Mouse (Mus musculus): ENCODE results near the gene Wwp2. TPM values are rescaled to one million over a fixed set of nuclear protein-coding genes. Genes with fewer than 3 reads are reported as not detected.

Wwp2 gene
- polyA plus RNA-seq, 1 experiment from 2014 or later: 39.8 TPM

DNA sequence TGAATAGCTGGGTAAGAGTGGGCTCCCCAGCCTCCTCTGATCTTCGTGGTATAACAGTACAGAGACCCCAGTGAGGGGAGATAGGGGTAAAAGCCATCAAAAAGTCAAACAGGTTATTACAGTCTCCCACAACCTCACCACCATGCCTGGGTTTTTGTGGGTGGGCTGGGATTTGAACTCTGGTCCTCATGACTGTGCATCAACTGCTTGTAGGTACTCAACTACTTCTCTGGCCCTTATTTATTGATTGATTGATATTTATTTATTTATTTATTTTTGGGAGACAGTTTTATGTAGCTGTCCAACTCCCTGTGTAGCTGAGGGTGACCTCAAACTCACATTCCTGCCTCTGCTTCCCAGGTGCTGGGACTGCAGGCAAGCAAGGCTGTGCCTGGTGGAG lies 161.6 kb downstream of the Wwp2 start:
- 77% methylated on average over 1 of the region's 1 CpGs for WGBS
- no peak overlapping the region for H3K4me3 ChIP-seq (ENCODE audit: low read depth, low read length)
- no peak for ATAC-seq (ENCODE audit: insufficient number of reproducible peaks, insufficient read depth, low FRiP score, low read depth)

DNA sequence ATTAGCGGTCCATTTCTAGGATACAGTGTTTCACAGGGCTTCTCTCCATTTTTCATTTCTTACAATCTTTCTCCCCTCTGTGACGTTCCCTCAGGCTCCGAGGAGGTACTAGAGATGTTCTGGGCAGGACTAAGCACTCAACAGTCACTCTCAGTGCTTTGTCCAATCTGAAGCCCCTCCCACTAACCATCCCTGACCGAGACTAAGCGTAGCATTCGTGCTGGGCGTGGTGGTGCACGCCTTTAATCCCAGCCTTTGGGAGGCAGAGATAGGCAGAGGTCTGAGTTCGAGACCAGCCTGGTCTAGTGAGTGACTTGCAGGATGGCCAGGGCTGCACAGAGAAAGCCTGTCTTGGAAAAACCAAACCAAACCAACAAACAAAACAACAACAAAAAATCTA lies 163.5 kb downstream of the Wwp2 start:
- Histone ChIP-seq H3K27ac (ENCODE audit: low read length) (no peak overlapping the region), H3K27me3 (ENCODE audit: control insufficient read depth, insufficient read depth, low read length) (no peaks in the 10 kb centered on the region), H3K9ac (replicated peaks; ENCODE audit: low read depth, low read length) (no peak overlapping the region), H3K4me1 (ENCODE audit: control insufficient read depth, insufficient read depth, low read length) (no peaks in the 10 kb centered on the region), H3K4me3 (ENCODE audit: low read depth, low read length) (no peak overlapping the region), H3K9me3 (ENCODE audit: control insufficient read depth, low read depth, low read length) (no peaks in the 10 kb centered on the region), H3K4me2 (replicated peaks; ENCODE audit: low read depth, low read length) (no peak overlapping the region), H3K36me3 (ENCODE audit: control insufficient read depth, insufficient read depth, low read length) (no peaks in the 10 kb centered on the region)
- WGBS: 86% methylated on average over 9 of the region's 9 CpGs
- ATAC-seq (ENCODE audit: insufficient number of reproducible peaks, insufficient read depth, low FRiP score, low read depth): no peak

More for the DNA sequence above, 161.6 kb downstream of the Wwp2 start:
- Histone ChIP-seq H3K36me3 (ENCODE audit: control insufficient read depth, insufficient read depth, low read length) (no peaks in the 10 kb centered on the region), H3K27ac (ENCODE audit: low read length) (no peak overlapping the region), H3K27me3 (ENCODE audit: control insufficient read depth, insufficient read depth, low read length) (no peaks in the 10 kb centered on the region), H3K4me2 (replicated peaks; ENCODE audit: low read depth, low read length) (no peak overlapping the region), H3K9me3 (ENCODE audit: control insufficient read depth, low read depth, low read length) (no peaks in the 10 kb centered on the region), H3K9ac (replicated peaks; ENCODE audit: low read depth, low read length) (no peak overlapping the region), H3K4me1 (ENCODE audit: control insufficient read depth, insufficient read depth, low read length) (no peaks in the 10 kb centered on the region)

DNA sequence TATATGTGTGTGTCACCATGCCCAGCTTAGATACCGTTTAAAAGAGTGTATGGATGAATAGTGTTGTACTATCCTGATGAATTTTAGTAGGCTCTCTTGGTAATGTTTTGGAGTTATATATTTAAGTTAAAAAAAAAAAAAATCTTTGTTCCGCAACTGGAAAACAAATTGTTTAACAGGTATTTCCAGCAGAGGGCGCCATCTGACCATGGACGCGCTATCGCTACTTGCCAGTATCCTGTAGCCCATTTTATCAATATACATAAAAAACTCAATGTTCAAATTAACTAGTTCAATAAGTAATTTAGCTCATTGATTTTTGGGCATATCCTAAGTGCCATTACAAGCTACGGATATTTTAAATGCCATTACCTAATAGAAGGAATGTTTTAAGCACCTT lies 166.9 kb downstream of the Wwp2 start:
- ATAC-seq (ENCODE audit: insufficient number of reproducible peaks, insufficient read depth, low FRiP score, low read depth): no peak
- no peaks in the 10 kb centered on the region for H3K36me3 ChIP-seq (ENCODE audit: control insufficient read depth, insufficient read depth, low read length)
- H3K9ac ChIP-seq (replicated peaks; ENCODE audit: low read depth, low read length): no peak overlapping the region
- no peak overlapping the region for H3K27ac ChIP-seq (ENCODE audit: low read length)
- H3K9me3 ChIP-seq (ENCODE audit: control insufficient read depth, low read depth, low read length): no peaks in the 10 kb centered on the region
- no peaks in the 10 kb centered on the region for H3K27me3 ChIP-seq (ENCODE audit: control insufficient read depth, insufficient read depth, low read length)
- no peak overlapping the region for H3K4me3 ChIP-seq (ENCODE audit: low read depth, low read length)
- no peak overlapping the region for H3K4me2 ChIP-seq (replicated peaks; ENCODE audit: low read depth, low read length)
- H3K4me1 ChIP-seq (ENCODE audit: control insufficient read depth, insufficient read depth, low read length): no peaks in the 10 kb centered on the region
- 3% methylated on average over 7 of the region's 7 CpGs for WGBS

MicroRNAs within 50 kb of the gene (microRNA counts, 519-probe panel; counts per million panel counts)
- 2,934 counts per million, percentile 52 among the panel's probes with 10 or more counts for microRNA mmu-miR-140

Small RNA genes within 50 kb of the gene (microRNA-seq; reads per million reads assigned to microRNA genes)
- 2,354 reads per million, percentile 82 among the genes with 10 or more reads in this experiment for gene Mir140

Other genes starting within 250 kb of the Wwp2 start
- 19.0 and 20.7 TPM in 2 replicates for gene Nfat5, start 142.9 kb upstream of the Wwp2 start, polyA plus RNA-seq (2014; fragmentation: Nextera tagmentation; extraction: Ambion mirVana)
- gene Nqo1, start 33.2 kb upstream of the Wwp2 start, polyA plus RNA-seq (2014; fragmentation: Nextera tagmentation; extraction: Ambion mirVana): 13.9 and 15.0 TPM in 2 replicates
- gene Nob1, start 11.3 kb upstream of the Wwp2 start, polyA plus RNA-seq (2014; fragmentation: Nextera tagmentation; extraction: Ambion mirVana): 67.8 and 72.3 TPM in 2 replicates
- 252 and 254 TPM in 2 replicates for gene Psmd7, start 152.1 kb downstream of the Wwp2 start, polyA plus RNA-seq (2014; fragmentation: Nextera tagmentation; extraction: Ambion mirVana)

Measured in stomach, embryonic 14.5 days (tissue).